Mouse (Mus musculus): ENCODE measurements at regions not wholly inside any gene's neighbourhood (a gene's known extent, or its start where the extent isn't known, plus 50 kb on each side); places are given as distances from the start of the nearest gene placed in this dataset.
A peak's percentile ranks its signal among the peaks of the same experiment; 100 is the strongest.

GRCm38 (mm10) chr13:35460051-35460450 is 199.6 kb upstream of the Cdyl start:
- intact Hi-C loops (cut with DNase I) = no loop called here
- no peak for DNase-seq

- no peak for DNase-seq
- intact Hi-C loops (cut with DNase I) = no loop called here
Observed at GRCm38 (mm10) chr13:35463231-35463630, 196.4 kb upstream of the Cdyl start.

GRCm38 (mm10) chr13:35463850-35464249 is 195.8 kb upstream of the Cdyl start:
- intact Hi-C loops (cut with DNase I) = no loop called here
- DNase-seq = no peak

GRCm38 (mm10) chr13:35469361-35470198 is 190.1 kb upstream of the Cdyl start:
- peak; percentile 68 for DNase-seq
- intact Hi-C loops (cut with DNase I) = no loop called here

- intact Hi-C loops (cut with DNase I) = no loop called here
- DNase-seq = no peak
Observed at GRCm38 (mm10) chr13:35478226-35478625, 181.4 kb upstream of the Cdyl start.

GRCm38 (mm10) chr13:35482340-35482739 is 177.3 kb upstream of the Cdyl start:
- intact Hi-C loops (cut with DNase I) = no loop called here
- no peak for DNase-seq

- intact Hi-C loops (cut with DNase I) = no loop called here
- peak; percentile 66 for DNase-seq
Observed at GRCm38 (mm10) chr13:35486125-35486524, 173.5 kb upstream of the Cdyl start.

- DNase-seq = peak; percentile 11
- intact Hi-C loops (cut with DNase I) = no loop called here
Observed at GRCm38 (mm10) chr13:35499776-35500175, 159.9 kb upstream of the Cdyl start.

- DNase-seq = peak; percentile 24
- intact Hi-C loops (cut with DNase I) = no loop called here
Observed at GRCm38 (mm10) chr13:35500891-35501290, 158.7 kb upstream of the Cdyl start.

GRCm38 (mm10) chr13:35501351-35502146 is 158.1 kb upstream of the Cdyl start:
- intact Hi-C loops (cut with DNase I) = no loop called here
- DNase-seq = peak; percentile 93

GRCm38 (mm10) chr13:35502147-35502522 is 157.5 kb upstream of the Cdyl start:
- DNase-seq = peak; percentile 68
- intact Hi-C loops (cut with DNase I) = no loop called here

- intact Hi-C loops (cut with DNase I) = no loop called here
- peak; percentile 93 for DNase-seq
Observed at GRCm38 (mm10) chr13:35503362-35503821, 156.2 kb upstream of the Cdyl start.

GRCm38 (mm10) chr13:35507195-35507594 is 152.4 kb upstream of the Cdyl start:
- DNase-seq = no peak
- intact Hi-C loops (cut with DNase I) = no loop called here

- intact Hi-C loops (cut with DNase I) = no loop called here
- DNase-seq = no peak
Observed at GRCm38 (mm10) chr13:35512029-35512507, 147.6 kb upstream of the Cdyl start.

- intact Hi-C loops (cut with DNase I) = no loop called here
- DNase-seq = no peak
Observed at GRCm38 (mm10) chr13:35513120-35513519, 146.5 kb upstream of the Cdyl start.

GRCm38 (mm10) chr13:35515291-35515690 is 144.3 kb upstream of the Cdyl start:
- intact Hi-C loops (cut with DNase I) = no loop called here
- DNase-seq = no peak

- DNase-seq = no peak
- intact Hi-C loops (cut with DNase I) = no loop called here
Observed at GRCm38 (mm10) chr13:35517692-35518091, 141.9 kb upstream of the Cdyl start.

GRCm38 (mm10) chr13:35522272-35522671 is 137.4 kb upstream of the Cdyl start:
- intact Hi-C loops (cut with DNase I) = no loop called here
- no peak for DNase-seq

- intact Hi-C loops (cut with DNase I) = no loop called here
- DNase-seq = no peak
Observed at GRCm38 (mm10) chr13:35529577-35529976, 130.1 kb upstream of the Cdyl start.

GRCm38 (mm10) chr13:35537106-35537505 is 122.5 kb upstream of the Cdyl start:
- DNase-seq = no peak
- intact Hi-C loops (cut with DNase I) = no loop called here

- DNase-seq = peak; percentile 56
- intact Hi-C loops (cut with DNase I) = no loop called here
Observed at GRCm38 (mm10) chr13:35537936-35538335, 121.7 kb upstream of the Cdyl start.

- no peak for DNase-seq
- intact Hi-C loops (cut with DNase I) = no loop called here
Observed at GRCm38 (mm10) chr13:35540433-35540832, 119.2 kb upstream of the Cdyl start.

Measured in left cerebral cortex, postnatal 4 days (tissue).